Mouse (Mus musculus) CD4-positive, CD25-positive, alpha-beta regulatory T cell (primary cell): Measurements from ENCODE around the gene Dagla. TPM values are rescaled to one million over a fixed set of nuclear protein-coding genes. Genes with fewer than 3 reads are reported as not detected.

Source experiments
- polyA plus RNA-seq: library from polyadenylated mRNA; unstranded; fragments of 100-300 nt; shearing (Covaris generic); gene quantifications from one replicate; pipeline ENCODE4 v1.2.1, GENCODE M21; 2017

The Dagla gene
- 0.10 TPM for polyA plus RNA-seq

DNA sequence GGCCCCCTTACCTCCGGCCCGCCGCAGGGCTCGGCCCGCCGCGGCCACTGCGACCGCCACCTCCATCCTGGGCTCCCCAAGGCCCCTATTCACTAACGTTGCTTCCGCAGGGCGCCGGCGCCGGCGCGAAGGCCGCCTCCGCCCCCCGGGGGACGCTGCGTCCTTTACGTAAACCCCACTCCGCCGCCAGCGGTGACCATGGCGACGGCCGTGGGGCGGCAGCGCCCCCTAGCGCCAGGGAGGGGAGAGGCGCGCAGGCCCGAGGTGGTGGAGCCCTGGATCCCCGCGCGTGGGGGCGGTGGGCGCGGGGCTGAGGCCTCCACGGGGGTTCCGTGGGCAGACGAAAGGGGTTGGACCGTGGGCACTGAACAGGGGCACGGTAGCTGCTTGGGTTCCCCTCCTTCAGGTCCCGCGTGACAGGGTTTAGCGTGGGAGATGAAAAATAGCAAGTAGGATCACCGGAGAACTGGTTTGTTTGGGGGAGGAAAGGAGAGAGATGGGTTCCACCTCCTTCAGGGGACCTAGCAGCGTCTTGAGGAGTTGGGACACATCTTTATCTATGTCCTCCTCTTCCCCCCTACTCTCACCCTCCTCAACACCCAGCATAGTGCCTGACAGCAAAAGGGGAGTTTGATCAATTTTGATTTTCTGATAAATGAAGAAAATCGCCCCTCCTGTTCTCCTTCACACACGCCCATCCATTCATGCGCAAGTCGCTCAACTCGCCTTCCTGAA is at the start of gene Dagla:
Dagla (minus strand) TSS at position 68 of the 735 bp plus-strand sequence.

DNA sequence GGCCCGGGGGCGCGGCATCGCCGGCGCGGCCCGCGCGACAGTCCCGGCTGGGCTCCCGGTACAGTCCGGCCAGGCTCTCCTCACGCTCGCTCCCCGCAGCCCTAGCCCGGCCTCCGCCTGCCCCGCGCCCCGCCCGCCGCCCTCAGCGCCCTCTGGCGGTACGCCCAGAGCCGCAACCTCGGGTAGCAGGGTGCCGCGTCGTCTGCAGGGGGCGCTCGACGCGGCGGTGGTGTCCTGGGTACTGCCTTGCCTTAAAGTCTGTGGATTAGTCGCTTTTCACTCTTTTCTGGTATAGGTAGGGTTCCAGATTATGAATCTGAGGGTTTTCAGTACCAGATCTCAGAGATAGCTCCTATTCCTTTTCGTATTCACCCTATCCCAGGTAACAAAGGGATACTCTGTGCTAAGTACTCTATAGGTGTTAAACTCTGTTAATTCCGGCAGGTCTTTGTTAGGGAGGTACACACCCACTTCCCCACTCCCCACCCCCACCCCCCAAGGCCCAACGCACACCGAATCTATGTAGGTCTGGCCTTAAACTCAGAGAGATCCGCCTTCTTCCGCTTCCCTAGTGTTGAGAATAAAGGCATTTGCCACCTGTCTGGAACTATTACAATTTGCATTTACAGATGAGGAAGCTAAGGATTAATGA is 63.9 kb downstream of the Dagla start, which contains the start of gene Myrf:
Myrf (minus strand) TSS at position 95 of the 652 bp plus-strand sequence.

GRCm38 (mm10) chr19:10203848-10204615 is 100.6 kb downstream of the Dagla start, which contains the start of the genes Tmem258 and Fen1:
Tmem258 (plus strand) TSS chr19:10204014.
Fen1 (minus strand) TSS chr19:10204169.

Other genes with a start within 250 kb of the Dagla start
- gene Fads2, start 203.1 kb downstream of the Dagla start, polyA plus RNA-seq = 0.13 TPM
- 12.5 TPM for gene Fads1, start 122.0 kb downstream of the Dagla start, polyA plus RNA-seq
- 304 TPM for gene Tmem258, start 100.9 kb downstream of the Dagla start, polyA plus RNA-seq
- gene Fen1, start 100.7 kb downstream of the Dagla start, polyA plus RNA-seq = 36.3 TPM
- 0.07 TPM for gene Myrf, start 64.1 kb downstream of the Dagla start, polyA plus RNA-seq
- gene Syt7, start 84.2 kb upstream of the Dagla start, polyA plus RNA-seq = 0.05 TPM
- gene Lrrc10b, start 152.6 kb upstream of the Dagla start, polyA plus RNA-seq = not detected
- gene Ppp1r32, start 178.1 kb upstream of the Dagla start, polyA plus RNA-seq = 0.26 TPM
- gene Cpsf7, start 220.4 kb upstream of the Dagla start, polyA plus RNA-seq = 33.2 TPM
- 86.7 TPM for gene Sdhaf2, start 221.3 kb upstream of the Dagla start, polyA plus RNA-seq